Mouse (Mus musculus): Measurements from ENCODE around the gene Polr3k.

Gene Polr3k

GRCm38 (mm10) chr2:181863791-181864535 lies at the start of gene Polr3k:
Polr3k (plus strand) TSS chr2:181864337.
- DNase-seq, result peak; percentile 97

GRCm38 (mm10) chr2:181829032-181829650 lies 35.0 kb upstream of the Polr3k start:
- no peak for DNase-seq

DNA sequence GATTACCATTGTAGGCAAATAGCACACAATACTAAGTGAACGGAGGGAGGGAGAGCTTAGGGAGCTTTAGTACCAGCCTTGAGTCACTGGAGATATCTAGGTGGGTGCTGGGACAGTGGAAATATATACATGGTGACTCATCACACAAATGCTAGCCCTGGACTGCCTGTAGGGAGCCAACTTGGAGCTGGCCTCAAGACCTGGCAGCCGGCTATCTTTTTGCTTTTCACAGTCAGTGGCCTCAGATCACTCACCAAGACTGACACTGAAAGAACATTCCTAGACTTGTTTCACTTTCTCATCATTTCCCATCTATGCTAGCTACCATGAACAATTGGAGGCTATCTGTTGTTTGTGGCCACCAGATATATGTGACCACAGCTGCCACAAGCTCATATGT lies 31.4 kb upstream of the Polr3k start:
- peak; percentile 37 for DNase-seq

- peak; percentile 93 for DNase-seq
Observed at GRCm38 (mm10) chr2:181837372-181838292, 26.5 kb upstream of the Polr3k start, which contains the start of gene Pcmtd2. Pcmtd2 (plus strand) TSS chr2:181837854.

GRCm38 (mm10) chr2:181838293-181838680 lies 25.9 kb upstream of the Polr3k start:
- DNase-seq, result peak; percentile 39

DNA sequence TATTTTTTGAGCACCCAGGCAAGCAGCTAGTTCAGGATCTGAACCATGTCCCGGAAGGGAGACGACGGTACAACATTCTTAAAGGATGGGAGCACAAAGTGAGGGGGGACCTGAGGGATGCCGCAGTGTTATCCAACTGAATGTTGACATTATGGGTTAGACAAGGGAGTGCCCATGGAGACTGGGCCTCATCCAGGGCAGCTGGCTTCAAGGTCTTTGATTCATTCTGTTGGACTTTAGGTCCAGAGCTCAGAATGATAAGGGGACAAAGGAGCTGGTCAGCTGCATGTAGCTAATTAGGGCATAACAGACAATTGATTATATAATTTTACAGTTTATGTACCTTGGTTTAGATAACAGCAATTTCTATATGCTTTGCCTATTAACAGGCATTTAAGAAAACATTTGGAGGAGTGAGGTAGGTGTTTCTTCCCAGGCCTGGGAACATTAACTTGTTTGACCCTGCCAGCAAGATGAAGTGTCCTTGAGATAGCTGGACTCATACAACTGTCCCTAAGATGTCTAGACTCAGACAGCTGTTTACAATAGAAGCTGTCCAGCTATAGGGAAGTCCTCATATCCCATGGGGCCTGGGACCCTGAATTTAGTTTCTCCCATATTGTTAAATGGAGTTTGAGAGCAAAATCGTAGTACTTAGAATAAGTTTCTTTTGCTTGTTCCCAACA lies 18.3 kb upstream of the Polr3k start:
- DNase-seq, result no peak

DNA sequence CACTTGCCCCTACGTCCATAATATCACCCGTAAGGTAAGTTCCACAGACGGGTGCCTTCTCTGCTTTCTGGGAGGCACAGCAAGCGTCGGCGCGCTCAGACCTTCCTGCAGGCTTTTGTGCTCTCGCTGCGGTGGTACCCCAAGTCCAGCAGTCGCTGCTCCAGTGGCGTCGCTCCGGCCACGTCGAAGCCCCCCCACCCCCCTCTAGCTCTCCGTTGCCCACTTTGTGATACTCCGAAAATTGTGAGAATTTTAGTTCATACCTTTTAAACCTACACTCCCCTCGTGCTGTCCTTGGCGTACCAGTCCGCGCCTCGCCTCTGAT lies 361 bp downstream of the Polr3k start:
- no peak for DNase-seq

DNA sequence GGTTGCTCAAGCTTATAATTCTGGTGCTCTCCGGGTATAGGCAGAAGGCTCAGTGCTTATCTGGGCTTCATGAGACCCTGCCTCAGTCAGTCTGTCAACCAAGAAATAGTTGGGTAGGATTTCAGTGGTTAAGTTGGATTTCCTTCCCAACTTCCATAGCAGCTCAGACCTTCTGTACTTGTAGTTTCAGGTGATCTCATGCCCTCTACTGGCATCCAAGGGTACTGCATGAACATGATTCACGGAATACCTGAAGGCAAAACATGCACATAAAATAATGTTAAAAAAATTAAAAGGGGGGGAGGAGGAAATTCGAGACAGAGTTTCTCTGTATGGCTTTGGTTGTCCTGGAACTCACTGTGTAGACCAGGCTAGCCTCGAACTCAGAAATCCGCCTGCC lies 2.8 kb downstream of the Polr3k start:
- peak; percentile 71 for DNase-seq

- DNase-seq, result no peak
Observed at GRCm38 (mm10) chr2:181871039-181871438, 6.9 kb downstream of the Polr3k start.

- no peak for DNase-seq
Observed at GRCm38 (mm10) chr2:181878903-181879302, 14.8 kb downstream of the Polr3k start.

GRCm38 (mm10) chr2:181883022-181883749 lies 19.0 kb downstream of the Polr3k start:
- no peak for DNase-seq

DNA sequence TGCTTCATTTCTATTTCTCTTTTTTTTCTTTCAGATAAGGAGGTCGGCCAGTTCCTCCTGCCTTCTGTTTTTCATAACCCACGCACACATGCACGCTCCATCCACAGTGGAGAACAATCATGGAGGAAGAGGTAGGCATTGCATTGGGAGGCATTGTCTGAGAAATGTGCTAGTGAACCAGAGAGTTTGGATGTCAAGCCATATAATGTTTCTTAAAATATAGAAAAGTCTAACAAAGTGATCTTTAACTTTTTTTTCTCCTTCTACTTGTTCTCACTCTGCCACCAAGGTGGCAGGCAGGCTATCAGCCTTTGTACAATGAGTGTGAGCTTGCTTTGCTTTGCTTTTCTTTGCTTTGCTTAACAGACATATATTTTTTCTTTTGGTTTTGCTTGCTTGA lies 53.7 kb downstream of the Polr3k start:
- no peak for DNase-seq

DNA sequence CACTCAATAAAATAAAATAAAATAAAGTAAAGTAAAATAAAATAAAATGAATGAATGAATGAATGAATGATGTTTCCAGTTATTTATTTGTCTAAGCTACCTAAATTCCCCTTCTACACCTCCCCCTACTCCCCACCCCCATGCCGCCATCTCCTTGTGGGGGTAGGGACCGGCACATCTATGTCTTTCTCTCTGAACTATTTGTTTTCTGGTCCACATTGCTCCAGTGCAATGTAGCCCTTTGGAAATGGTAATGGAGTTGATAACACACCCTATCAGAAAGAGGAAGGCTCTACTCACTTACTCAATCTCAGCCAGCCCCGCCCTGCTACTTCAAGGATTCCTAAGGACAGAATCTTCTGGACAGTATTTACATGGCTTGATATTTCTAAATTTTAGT lies 54.4 kb downstream of the Polr3k start:
- DNase-seq, result no peak

Data from cerebellum, adult 9-11 months (tissue).